Mouse (Mus musculus) bone marrow macrophage, adult 2 months (primary cell): ENCODE results near the gene Pkn2.

Source experiments
- CTCF ChIP-seq: IDR thresholded peaks from 2 replicates; pipeline ENCODE4 v1.5.1; 2012; ENCODE audit warnings: low read depth, mild to moderate bottlenecking, low read length, moderate library complexity
- POLR2A ChIP-seq: IDR thresholded peaks from 2 replicates; pipeline ENCODE4 v1.6.1; 2012; ENCODE audit warnings: mild to moderate bottlenecking, low read depth, low read length, borderline replicate concordance

GRCm38 (mm10) chr3:142880790-142881588 is 815 bp downstream of the Pkn2 start:
- TF ChIP-seq POLR2A (no peak), CTCF (no peak)
